Mouse (Mus musculus) olfactory bulb, adult 2 months (tissue): ENCODE results near the gene Chrm1.

Experiments used
- CTCF ChIP-seq: fragments of 200-500 bp; IDR thresholded peaks from 2 replicates; pipeline ENCODE4 v1.5.1; 2012; ENCODE audit warnings: low read depth, mild to moderate bottlenecking, low read length, moderate library complexity; ENCODE audit not compliant: insufficient read depth
- POLR2A ChIP-seq: fragments of 200-500 bp; IDR thresholded peaks from 2 replicates; pipeline ENCODE4 v1.6.1; 2012; ENCODE audit warnings: mild to moderate bottlenecking, low read depth, low read length, moderate library complexity; ENCODE audit not compliant: insufficient read depth

DNA sequence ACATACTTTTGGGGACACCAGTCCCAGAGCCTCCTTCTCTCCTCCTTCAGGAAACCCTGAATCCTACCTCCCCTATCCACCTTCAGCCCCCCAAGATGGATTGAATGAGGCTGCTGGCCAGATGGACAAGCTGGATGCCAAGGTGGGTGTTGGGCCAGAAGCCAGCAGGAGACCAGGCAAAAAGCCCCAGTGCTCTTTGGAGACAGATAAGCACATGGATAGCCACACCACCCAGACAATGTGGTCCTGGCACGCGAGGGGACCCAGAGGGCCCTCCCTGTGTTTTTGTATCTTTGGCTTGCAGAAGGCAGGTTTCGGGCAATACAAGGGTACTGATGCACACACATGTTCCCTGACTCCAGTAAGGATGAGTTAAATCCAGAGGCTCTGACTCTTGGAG lies 1.3 kb downstream of the Chrm1 start:
- TF ChIP-seq CTCF (no peak), POLR2A (no peak)
